Comparison of ENCODE assay signal across 14 mouse cellular contexts in the genomic region with DNA sequence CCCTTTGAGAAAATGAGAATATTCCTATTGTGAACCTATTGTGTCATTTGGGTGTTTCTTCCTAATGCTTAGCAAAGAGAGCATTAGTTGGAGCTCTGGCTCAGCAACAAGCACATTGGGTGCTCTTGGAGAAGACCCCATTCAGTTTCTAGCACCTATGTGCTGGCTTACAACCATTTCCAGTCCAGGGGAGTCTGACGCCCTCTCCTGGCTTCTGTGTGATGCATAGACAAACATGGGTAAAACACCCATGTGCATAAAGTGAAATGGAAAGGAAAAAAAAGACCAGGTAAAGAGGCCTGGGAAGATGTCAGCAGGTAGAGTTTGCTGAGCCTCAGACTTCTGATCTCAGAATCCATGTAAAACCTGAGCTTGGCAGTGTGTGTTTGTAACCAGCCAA. TPM values are rescaled to one million over a fixed set of nuclear protein-coding genes. Genes with fewer than 3 reads are reported as not detected.
DNase-seq lines count a peak whose midpoint lies in the region; ATAC-seq and TF ChIP-seq lines count a peak whose summit lies in the region.
"Had no signal": no experiment of that assay in that cellular context is flagged by ENCODE, and none has a peak within 500 bp of the region (broad histone marks: within the 10 kb centered on the region; RNA-seq: fewer than 3 reads in every experiment).

No protein-coding gene starts in this region.

- WGBS in intestine, postnatal 0 days: 96% methylated on average over 1 of the region's 1 CpGs
- WGBS in intestine, embryonic 16.5 days: 92% methylated on average over 1 of the region's 1 CpGs
- whole genome bisulfite sequencing in bone marrow, adult 2 months: 54% methylated on average over 1 of the region's 1 CpGs
- 71% methylated on average over 1 of the region's 1 CpGs for WGBS in liver, embryonic 11.5 days
- WGBS in embryonic facial prominence, embryonic 10.5 days: 76% methylated on average over 1 of the region's 1 CpGs

- peak overlapping the region; percentile 79 for H3K27ac ChIP-seq in intestine, postnatal 0 days (ENCODE audit: low read depth, low read length)
- H3K27ac ChIP-seq in intestine, embryonic 16.5 days (ENCODE audit: low read length): no peak overlapping the region
- peak overlapping the region; percentile 73; the same call in 1 of the 2 replicates for H3K27ac ChIP-seq in bone marrow, adult 2 months (ENCODE audit: control insufficient read depth, insufficient read depth, low read depth, low read length, poor library complexity)
- peak overlapping the region; percentile 92 for H3K27ac ChIP-seq in liver, embryonic 11.5 days (ENCODE audit: low read depth, low read length)
- no peak overlapping the region for H3K27ac ChIP-seq in embryonic facial prominence, embryonic 10.5 days (replicated peaks)
- H3K27ac ChIP-seq: gastrocnemius, adult 2 months; hindbrain, embryonic 14.5 days; limb, embryonic 13.5 days; midbrain, embryonic 13.5 days; neural tube, embryonic 13.5 days had no signal

- no peaks in the 10 kb centered on the region for H3K27me3 ChIP-seq in intestine, postnatal 0 days (replicated peaks; ENCODE audit: control insufficient read depth, insufficient read depth, low read length)
- H3K27me3 ChIP-seq in intestine, embryonic 16.5 days (replicated peaks; ENCODE audit: control insufficient read depth, insufficient read depth, low read length): no peaks in the 10 kb centered on the region
- no peaks in the 10 kb centered on the region for H3K27me3 ChIP-seq in liver, embryonic 11.5 days (replicated peaks; ENCODE audit: control insufficient read depth, insufficient read depth, low read length)
- H3K27me3 ChIP-seq in embryonic facial prominence, embryonic 10.5 days (replicated peaks; ENCODE audit: low read depth, poor library complexity, severe bottlenecking): no peaks in the 10 kb centered on the region
- H3K27me3 ChIP-seq: limb, embryonic 13.5 days; midbrain, embryonic 13.5 days; neural tube, embryonic 13.5 days had no signal

- H3K4me2 ChIP-seq in intestine, postnatal 0 days (replicated peaks; ENCODE audit: low read depth): no peak overlapping the region
- H3K4me2 ChIP-seq in intestine, embryonic 16.5 days (ENCODE audit: low read depth, low read length): no peak overlapping the region
- H3K4me2 ChIP-seq in liver, embryonic 11.5 days: peak overlapping the region; percentile 64
- H3K4me2 ChIP-seq: hindbrain, embryonic 14.5 days; limb, embryonic 13.5 days; midbrain, embryonic 13.5 days; neural tube, embryonic 13.5 days had no signal

- no peak for ATAC-seq in intestine, postnatal 0 days
- ATAC-seq in intestine, embryonic 16.5 days: no peak
- ATAC-seq in liver, embryonic 11.5 days (replicated peaks; ENCODE audit: low FRiP score): no peak
- ATAC-seq in megakaryocyte progenitor cell, adult 5-6 weeks (replicated peaks; ENCODE audit: poor library complexity): peak; percentile 27; the same call in 1 of the 2 replicates
- ATAC-seq in granulocyte monocyte progenitor cell, adult 5-6 weeks (replicated peaks; ENCODE audit: poor library complexity, severe bottlenecking): no peak
- ATAC-seq: midbrain, embryonic 13.5 days had no signal

- H3K36me3 ChIP-seq in intestine, postnatal 0 days (ENCODE audit: control insufficient read depth, insufficient read depth): no peaks in the 10 kb centered on the region
- no peaks in the 10 kb centered on the region for H3K36me3 ChIP-seq in intestine, embryonic 16.5 days (ENCODE audit: control insufficient read depth, insufficient read depth, low read length)
- no peaks in the 10 kb centered on the region for H3K36me3 ChIP-seq in liver, embryonic 11.5 days (ENCODE audit: control insufficient read depth, insufficient read depth, low read length)
- H3K36me3 ChIP-seq in embryonic facial prominence, embryonic 10.5 days (replicated peaks): no peaks in the 10 kb centered on the region
- H3K36me3 ChIP-seq: limb, embryonic 13.5 days; midbrain, embryonic 13.5 days; neural tube, embryonic 13.5 days had no signal

- 0 out of 2 replicates have a peak, but pooled peaks cover 11% of the 10 kb centered on the region for H3K4me1 ChIP-seq in intestine, postnatal 0 days (replicated peaks; ENCODE audit: control insufficient read depth, insufficient read depth, low read length)
- peaks cover 2% of the 10 kb centered on the region; the same call in 1 of the 2 replicates for H3K4me1 ChIP-seq in intestine, embryonic 16.5 days (ENCODE audit: control insufficient read depth, insufficient read depth, low read length)
- peaks cover 1% of the 10 kb centered on the region; the same call in 1 of the 2 replicates for H3K4me1 ChIP-seq in bone marrow, adult 2 months (ENCODE audit: control insufficient read depth, insufficient read depth, low read length)
- H3K4me1 ChIP-seq in liver, embryonic 11.5 days (replicated peaks; ENCODE audit: control insufficient read depth, insufficient read depth, low read length): peaks cover 29% of the 10 kb centered on the region
- no peaks in the 10 kb centered on the region for H3K4me1 ChIP-seq in embryonic facial prominence, embryonic 10.5 days
- H3K4me1 ChIP-seq: midbrain, embryonic 13.5 days; neural tube, embryonic 13.5 days had no signal

- DNase-seq in liver, embryonic 11.5 days (ENCODE audit: low spot score): no peak
- DNase-seq in embryonic facial prominence, embryonic 10.5 days (ENCODE audit: low spot score): no peak
- DNase-seq: cerebellum, adult 8-10 months; gastrocnemius, adult 2 months; thymus, postnatal 25 days had no signal

- no peaks in the 10 kb centered on the region for H3K9me3 ChIP-seq in intestine, postnatal 0 days (ENCODE audit: control insufficient read depth)
- H3K9me3 ChIP-seq in intestine, embryonic 16.5 days (ENCODE audit: control insufficient read depth, low read length): no peaks in the 10 kb centered on the region
- H3K9me3 ChIP-seq in liver, embryonic 11.5 days (ENCODE audit: control insufficient read depth, low read length): no peaks in the 10 kb centered on the region
- H3K9me3 ChIP-seq in embryonic facial prominence, embryonic 10.5 days: no peaks in the 10 kb centered on the region
- H3K9me3 ChIP-seq: limb, embryonic 13.5 days; midbrain, embryonic 13.5 days; neural tube, embryonic 13.5 days had no signal

- no peak overlapping the region for H3K9ac ChIP-seq in intestine, postnatal 0 days (ENCODE audit: low read depth, low read length)
- H3K9ac ChIP-seq in intestine, embryonic 16.5 days (ENCODE audit: low read depth, low read length): no peak overlapping the region
- peak overlapping the region; percentile 73 for H3K9ac ChIP-seq in liver, embryonic 11.5 days (ENCODE audit: low read depth, low read length)
- H3K9ac ChIP-seq: hindbrain, embryonic 14.5 days; limb, embryonic 13.5 days; midbrain, embryonic 13.5 days; neural tube, embryonic 13.5 days had no signal

- H3K4me3 ChIP-seq in intestine, postnatal 0 days (ENCODE audit: low read depth, low read length): no peak overlapping the region
- H3K4me3 ChIP-seq in intestine, embryonic 16.5 days (ENCODE audit: low read length): no peak overlapping the region
- H3K4me3 ChIP-seq in bone marrow, adult 2 months (replicated peaks; ENCODE audit: control insufficient read depth, low read depth, low read length): no peak overlapping the region
- H3K4me3 ChIP-seq in liver, embryonic 11.5 days (ENCODE audit: low read depth, low read length): peak overlapping the region; percentile 43
- no peak overlapping the region for H3K4me3 ChIP-seq in embryonic facial prominence, embryonic 10.5 days
- H3K4me3 ChIP-seq: gastrocnemius, adult 2 months; limb, embryonic 13.5 days; midbrain, embryonic 13.5 days; neural tube, embryonic 13.5 days had no signal

- TF ChIP-seq CTCF in intestine, postnatal 0 days (IDR thresholded peaks at IDR 0.05; ENCODE audit: low read depth): peak; percentile 20; the same call in 1 of the 2 replicates
- no peak for TF ChIP-seq CTCF in bone marrow, adult 2 months (IDR thresholded peaks at IDR 0.05; ENCODE audit: control insufficient read depth, insufficient read depth, low read length)

- no peak for TF ChIP-seq POLR2A in bone marrow, adult 2 months (IDR thresholded peaks at IDR 0.05; ENCODE audit: borderline replicate concordance, control insufficient read depth, low read depth, low read length)

RNA-seq across cellular contexts. Expression of a gene that starts 34.7 kb away (rescaled TPM):
- 14.4 and 16.0 TPM in 2 replicates for polyA plus RNA-seq in intestine, postnatal 0 days (2015; fragmentation: Nextera tagmentation; extraction: Ambion mirVana)
- 28.8 and 30.4 TPM in 2 replicates for polyA plus RNA-seq in intestine, embryonic 16.5 days (2015; fragmentation: Nextera tagmentation; extraction: Ambion mirVana)
- polyA plus RNA-seq in bone marrow, adult 2 months (2011; ENCODE audit: insufficient read depth, insufficient read length, low replicate concordance, missing spikeins): 84.8 and 139 TPM in 2 replicates
- 69.5 and 71.8 TPM in 2 replicates for polyA plus RNA-seq in liver, embryonic 11.5 days (2014; fragmentation: Nextera tagmentation; extraction: Ambion mirVana)
- total RNA-seq in megakaryocyte progenitor cell, adult 5-6 weeks (2015): 28.0 and 33.5 TPM in 2 replicates
- total RNA-seq in megakaryocyte progenitor cell, adult 5-6 weeks (2017): 69.5 and 92.2 TPM in 2 replicates
- 50.4 and 52.8 TPM in 2 replicates for polyA plus RNA-seq in embryonic facial prominence, embryonic 10.5 days (2016; fragmentation: Nextera tagmentation; extraction: Ambion mirVana)
- total RNA-seq in granulocyte monocyte progenitor cell, adult 5-6 weeks (2014; fragmentation: Nextera tagmentation): 34.8 and 35.3 TPM in 2 replicates
- total RNA-seq in granulocyte monocyte progenitor cell, adult 5-6 weeks (2017): 71.3 and 85.3 TPM in 2 replicates

Comparison
In these comparisons a context has a peak if more than half of its experiments do, and no peak if none do; other contexts are left out.
1. H3K27ac ChIP-seq: peak in intestine, postnatal 0 days (single experiment), bone marrow, adult 2 months (single experiment) and liver, embryonic 11.5 days (single experiment); none in intestine, embryonic 16.5 days (single experiment) and embryonic facial prominence, embryonic 10.5 days (single experiment).